Mouse (Mus musculus) cerebellum, adult 2 months (tissue): ENCODE measurements at regions not wholly inside any gene's neighbourhood (a gene's known extent, or its start where the extent isn't known, plus 50 kb on each side); places are given as distances from the start of the nearest gene placed in this dataset.

Source experiments
- DNase-seq, 2 experiments: peaks; one replicate each; pipeline ENCODE4 v3.0.0; 2021
- H3K27ac ChIP-seq: fragments of 200-500 bp; 2 replicates; pipeline ENCODE4 v1.5.1; 2012; ENCODE audit warnings: low read length, control low read depth, inconsistent platforms; ENCODE audit not compliant: insufficient read depth
- H3K27me3 ChIP-seq: fragments of 200-500 bp; 2 replicates; pipeline ENCODE4 v1.6.1; 2012; ENCODE audit warnings: inconsistent platforms, mild to moderate bottlenecking, low read length, moderate library complexity; ENCODE audit not compliant: control insufficient read depth, insufficient read depth
- H3K4me1 ChIP-seq: fragments of 200-500 bp; 2 replicates; pipeline ENCODE4 v1.6.1; 2011; ENCODE audit warnings: low read length; ENCODE audit not compliant: control insufficient read depth, insufficient read depth
- H3K4me3 ChIP-seq: fragments of 200-500 bp; replicated peaks from 2 replicates; pipeline ENCODE3; 2011; ENCODE audit warnings: mild to moderate bottlenecking, low read depth, low read length, control low read depth; ENCODE audit not compliant: insufficient read depth
- CTCF ChIP-seq: fragments of 200-500 bp; IDR thresholded peaks from 2 replicates; pipeline ENCODE4 v1.5.1; 2011; ENCODE audit warnings: low read depth, mild to moderate bottlenecking, control low read depth, low read length, moderate library complexity, borderline replicate concordance; ENCODE audit not compliant: insufficient read depth
- POLR2A ChIP-seq: fragments of 200-500 bp; IDR thresholded peaks from 2 replicates; pipeline ENCODE4 v1.6.1; 2011; ENCODE audit warnings: low read length, control low read depth, borderline replicate concordance; ENCODE audit not compliant: insufficient read depth
- WGBS: fragments of 180-500 bp; shearing (Covaris S2); methylation state at CpG from one replicate; pipeline ENCODE4 v1.1.7; 2018; 5-methylcytosine and 5-hydroxymethylcytosine counted together

DNA sequence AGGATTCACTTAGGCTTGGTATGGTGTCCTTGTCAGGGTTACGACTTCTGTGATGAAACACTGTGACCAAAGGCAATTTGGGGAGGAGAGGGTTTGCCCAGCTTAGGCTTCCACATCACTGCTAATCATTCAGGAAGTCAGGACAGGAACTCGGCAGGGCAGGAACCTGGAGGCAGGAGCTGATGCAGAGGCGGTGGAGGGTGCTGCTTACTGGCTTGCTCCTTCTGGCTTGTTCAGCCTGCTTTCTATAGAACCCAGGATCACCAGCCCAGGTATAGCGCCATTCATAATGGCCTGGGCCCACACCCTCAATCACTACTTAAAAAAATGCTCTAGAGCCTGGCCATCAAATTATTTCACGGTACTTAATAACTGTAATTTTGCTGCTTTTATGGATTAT lies 89.6 kb upstream of the Zfp366 start:
- Histone ChIP-seq H3K27me3 (no peaks in the 10 kb centered on the region), H3K27ac (no peak overlapping the region), H3K4me1 (0 out of 2 replicates have a peak, but pooled peaks cover 3% of the 10 kb centered on the region), H3K4me3 (no peak overlapping the region)
- WGBS: 94% methylated on average over 5 of the region's 5 CpGs
- TF ChIP-seq POLR2A (no peak), CTCF (no peak)
- DNase-seq: no peak

DNA sequence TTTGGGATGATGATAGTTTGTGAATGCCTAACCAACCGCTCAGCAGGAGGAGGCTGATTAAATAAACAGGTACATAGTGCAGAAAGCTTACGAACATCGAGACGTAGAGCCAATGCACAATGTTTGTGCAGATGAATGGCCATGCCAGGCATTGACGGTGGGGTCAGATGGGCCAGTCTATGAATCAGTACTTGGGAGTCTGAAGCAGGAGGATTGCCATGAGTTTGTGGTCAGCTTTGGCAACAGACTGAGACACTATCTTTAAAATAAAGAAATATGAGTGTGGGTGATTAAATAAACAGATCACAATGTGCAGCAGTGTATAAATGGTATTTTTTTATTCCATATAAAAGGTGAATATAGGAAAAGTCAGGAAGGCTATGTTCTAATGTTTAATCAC lies 90.4 kb upstream of the Zfp366 start:
- WGBS: 78% methylated on average over 5 of the region's 5 CpGs
- TF ChIP-seq POLR2A (no peak), CTCF (no peak)
- H3K27me3 ChIP-seq: no peaks in the 10 kb centered on the region
- 0 out of 2 replicates have a peak, but pooled peaks cover 3% of the 10 kb centered on the region for H3K4me1 ChIP-seq
- no peak overlapping the region for H3K4me3 ChIP-seq
- DNase-seq: no peak
- H3K27ac ChIP-seq: no peak overlapping the region

DNA sequence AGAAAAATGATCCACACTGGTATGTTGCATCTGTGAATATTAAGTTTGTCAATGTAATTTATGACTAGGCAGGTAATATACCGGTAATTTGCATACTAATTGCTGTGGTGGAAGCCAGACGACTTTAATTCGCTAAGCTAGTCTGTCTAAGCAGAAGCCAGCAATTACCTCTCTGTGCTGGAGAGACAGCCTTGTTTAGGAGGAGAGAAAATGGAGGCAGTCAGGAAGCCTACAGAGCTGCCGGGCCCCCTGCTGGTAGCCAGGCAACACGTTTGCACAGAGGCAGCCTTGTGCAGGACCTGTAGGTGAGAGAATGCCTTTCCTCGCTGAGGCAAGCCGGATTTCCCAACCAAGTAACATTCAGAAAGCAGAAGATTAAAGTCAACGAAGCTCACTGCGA lies 91.4 kb upstream of the Zfp366 start:
- Histone ChIP-seq H3K4me3 (no peak overlapping the region), H3K4me1 (0 out of 2 replicates have a peak, but pooled peaks cover 3% of the 10 kb centered on the region), H3K27ac (no peak overlapping the region), H3K27me3 (no peaks in the 10 kb centered on the region)
- DNase-seq: peak; percentile 45 to 53
- 29% methylated on average over 9 of the region's 9 CpGs for WGBS
- TF ChIP-seq POLR2A (no peak), CTCF (0 out of 2 replicates have a peak, but pooled peaks have one; percentile 27)

DNA sequence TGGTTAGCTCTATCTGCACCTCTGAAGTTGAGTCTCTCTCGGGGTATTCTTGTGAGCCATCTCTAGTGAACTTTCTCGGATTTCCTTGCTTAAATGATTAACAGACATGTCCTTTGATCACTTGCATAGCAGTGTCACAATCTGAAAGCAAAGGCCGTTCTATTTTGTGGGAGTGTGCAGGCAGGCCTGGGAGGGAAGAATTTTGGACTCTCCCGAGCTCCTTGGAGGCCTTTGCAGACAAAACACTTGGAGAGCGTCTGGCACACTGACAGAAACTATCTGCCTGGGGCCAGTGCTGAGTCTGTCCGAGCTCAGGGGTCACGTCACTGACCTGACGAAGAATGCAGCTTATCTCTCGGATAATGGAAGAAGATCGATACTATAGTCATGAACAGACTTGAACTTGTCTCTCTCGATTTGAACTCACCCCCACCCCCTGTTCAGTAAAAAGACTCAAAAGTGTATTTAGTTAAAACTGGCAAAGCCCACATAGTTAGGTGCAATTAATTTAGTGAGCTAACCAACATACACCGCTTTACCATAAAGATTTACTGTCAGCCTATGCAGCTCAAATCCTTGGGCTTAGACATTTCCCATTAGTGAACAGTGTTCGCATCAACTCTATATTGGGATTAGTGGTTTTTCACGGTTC lies 92.2 kb upstream of the Zfp366 start:
- H3K4me3 ChIP-seq: no peak overlapping the region
- no peak for DNase-seq
- no peaks in the 10 kb centered on the region for H3K27me3 ChIP-seq
- WGBS: 69% methylated on average over 14 of the region's 14 CpGs
- H3K27ac ChIP-seq: no peak overlapping the region
- TF ChIP-seq CTCF: no peak
- no peak for TF ChIP-seq POLR2A
- H3K4me1 ChIP-seq: 0 out of 2 replicates have a peak, but pooled peaks cover 3% of the 10 kb centered on the region

DNA sequence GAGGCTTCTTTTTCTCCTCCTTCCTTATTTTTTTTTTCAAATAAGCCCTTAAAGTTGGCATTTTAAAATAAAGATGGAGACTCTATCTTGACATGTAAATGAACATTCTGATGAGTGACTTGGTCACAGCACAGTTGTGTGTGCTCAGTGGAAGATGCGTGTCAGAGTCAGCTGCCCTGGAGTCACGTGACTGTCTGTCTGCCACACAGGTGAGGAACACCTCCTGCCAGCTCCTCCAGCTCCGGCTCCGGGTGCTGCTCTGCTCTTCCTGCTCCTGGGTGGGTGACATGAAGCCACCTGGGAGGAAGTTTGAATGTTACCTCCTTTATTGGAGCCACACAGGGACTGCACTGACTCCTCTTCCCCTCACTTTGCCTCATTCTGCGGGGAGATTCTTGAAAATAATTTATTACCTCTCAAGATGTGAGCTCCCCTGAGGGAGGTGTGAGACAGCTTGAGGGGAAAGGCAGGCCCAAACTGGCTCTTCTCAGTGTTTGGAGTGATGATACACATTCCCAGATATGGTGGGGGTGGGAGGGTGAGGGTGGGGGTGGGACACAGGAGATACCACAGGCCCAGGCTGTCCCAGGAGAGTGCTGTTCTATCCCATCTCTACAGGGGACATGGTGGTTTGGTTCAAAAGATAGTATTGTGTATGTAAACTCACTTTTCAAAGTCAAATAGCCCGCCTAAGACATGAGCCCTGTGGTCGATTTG lies 92.9 kb upstream of the Zfp366 start:
- 86% methylated on average over 7 of the region's 7 CpGs for WGBS
- TF ChIP-seq CTCF: no peak
- TF ChIP-seq POLR2A: no peak
- no peak for DNase-seq
- 0 out of 2 replicates have a peak, but pooled peaks cover 3% of the 10 kb centered on the region for H3K4me1 ChIP-seq
- H3K27ac ChIP-seq: no peak overlapping the region
- no peaks in the 10 kb centered on the region for H3K27me3 ChIP-seq
- no peak overlapping the region for H3K4me3 ChIP-seq

DNA sequence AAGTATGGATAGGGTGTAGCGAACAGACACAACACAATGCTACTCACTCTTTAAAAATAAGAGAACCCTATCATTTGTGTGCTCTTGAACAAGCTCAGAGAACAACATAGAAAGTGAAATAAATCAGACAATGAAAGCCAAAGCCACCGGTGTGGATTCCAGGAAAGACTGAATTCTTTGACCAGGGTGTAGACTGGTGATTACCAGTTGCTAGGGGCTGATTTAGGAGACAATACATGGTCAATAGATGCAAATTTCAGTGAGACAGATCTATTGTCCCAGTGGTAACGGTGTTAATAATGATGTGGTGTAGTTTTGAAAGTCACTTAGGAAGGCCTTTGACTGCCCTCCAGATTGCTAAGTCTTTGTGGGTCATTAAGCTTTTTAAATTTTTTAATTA lies 94.3 kb upstream of the Zfp366 start:
- H3K27me3 ChIP-seq: no peaks in the 10 kb centered on the region
- H3K4me3 ChIP-seq: no peak overlapping the region
- DNase-seq: no peak
- H3K27ac ChIP-seq: no peak overlapping the region
- no peak for TF ChIP-seq POLR2A
- no peak for TF ChIP-seq CTCF
- H3K4me1 ChIP-seq: 0 out of 2 replicates have a peak, but pooled peaks cover 3% of the 10 kb centered on the region
- WGBS: 60% methylated on average over 3 of the region's 3 CpGs

DNA sequence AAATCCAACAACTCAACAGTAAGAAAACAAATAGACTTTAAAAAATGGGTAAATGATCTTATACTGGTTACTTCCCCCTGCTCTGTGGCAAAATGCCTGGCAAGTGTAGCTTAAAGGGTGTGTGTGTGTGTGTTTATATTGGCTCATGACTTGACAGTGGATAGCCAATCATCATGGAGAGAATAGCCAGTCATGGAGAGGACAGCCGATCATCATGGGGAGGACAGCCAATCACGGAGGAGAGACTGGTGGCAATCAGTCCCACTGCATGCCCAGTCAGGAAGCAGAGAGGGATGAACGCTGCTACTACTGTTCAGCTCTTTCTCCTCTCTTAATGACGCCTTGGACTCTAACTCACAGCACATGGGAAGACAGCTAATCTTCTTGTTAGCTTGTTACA lies 96.3 kb upstream of the Zfp366 start:
- no peak for TF ChIP-seq CTCF
- no peak for TF ChIP-seq POLR2A

DNA sequence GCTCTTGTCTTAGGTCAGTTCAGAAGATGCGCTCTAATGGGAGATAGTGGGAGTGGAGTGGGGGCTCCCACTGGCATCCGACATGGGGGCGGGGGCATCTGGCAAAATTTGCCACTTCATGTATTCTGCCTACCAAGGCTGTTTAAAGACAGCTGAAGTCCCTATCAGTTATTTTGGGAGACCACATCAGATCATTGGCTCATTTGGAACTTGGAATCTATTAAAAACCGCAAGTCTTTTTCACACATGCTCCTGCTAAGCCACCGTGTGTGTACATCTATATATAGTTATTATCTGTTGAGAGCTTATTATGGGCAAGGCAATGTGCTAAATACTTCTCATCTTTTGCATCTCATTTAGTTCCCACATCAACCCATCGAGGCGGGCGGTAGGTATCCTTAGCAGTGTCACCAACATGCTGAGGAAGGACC lies 95.0 kb upstream of the 1700024P04Rik start:
- no peak for DNase-seq
- H3K27me3 ChIP-seq: no peaks in the 10 kb centered on the region
- no peak overlapping the region for H3K4me3 ChIP-seq
- WGBS: 91% methylated on average over 8 of the region's 8 CpGs
- H3K27ac ChIP-seq: no peak overlapping the region
- H3K4me1 ChIP-seq: no peaks in the 10 kb centered on the region
- no peak for TF ChIP-seq POLR2A
- TF ChIP-seq CTCF: no peak

More for the DNA sequence above, 96.3 kb upstream of the Zfp366 start:
- DNase-seq: no peak
- H3K4me1 ChIP-seq: 0 out of 2 replicates have a peak, but pooled peaks cover 1% of the 10 kb centered on the region
- H3K27me3 ChIP-seq: no peaks in the 10 kb centered on the region
- no peak overlapping the region for H3K27ac ChIP-seq
- 86% methylated on average over 4 of the region's 4 CpGs for WGBS
- no peak overlapping the region for H3K4me3 ChIP-seq
